Mouse (Mus musculus) C2C12 (cell line): ENCODE results near the gene Grip1. TPM values are rescaled to one million over a fixed set of nuclear protein-coding genes. Genes with fewer than 3 reads are reported as not detected.

Source experiments
- H3K27me3 ChIP-seq: one replicate; pipeline ENCODE4 v1.6.1; 2011; ENCODE audit not compliant: control insufficient read depth, insufficient read depth, insufficient read length
- H3K36me3 ChIP-seq: one replicate; pipeline ENCODE4 v1.6.1; 2011; ENCODE audit not compliant: control insufficient read depth, insufficient read depth
- H3K4me3 ChIP-seq: one replicate; pipeline ENCODE4 v1.5.1; 2011; ENCODE audit warnings: mild to moderate bottlenecking, control low read depth; ENCODE audit not compliant: poor library complexity, insufficient read depth, severe bottlenecking
- H3K79me2 ChIP-seq: one replicate; pipeline ENCODE4 v1.6.1; 2011; ENCODE audit not compliant: control insufficient read depth, insufficient read depth
- H3K79me3 ChIP-seq: one replicate; pipeline ENCODE4 v1.6.1; 2011; ENCODE audit warnings: low read depth, control low read depth
- H3ac ChIP-seq: one replicate; pipeline ENCODE3; 2011; ENCODE audit warnings: low read depth; ENCODE audit not compliant: control insufficient read depth, insufficient read length
- CEBPB ChIP-seq: IDR thresholded peaks from one replicate; pipeline ENCODE4 v1.6.1; 2011; ENCODE audit warnings: low read depth, mild to moderate bottlenecking, control low read depth, moderate library complexity
- CTCF ChIP-seq: IDR thresholded peaks from one replicate; pipeline ENCODE4 v1.5.1; 2011; ENCODE audit not compliant: control insufficient read depth, insufficient read depth, insufficient read length
- FOSL1 ChIP-seq: IDR thresholded peaks from one replicate; pipeline ENCODE4 v1.8.0; 2011; ENCODE audit warnings: mild to moderate bottlenecking, low read length; ENCODE audit not compliant: poor library complexity, insufficient read depth, severe bottlenecking
- MAX ChIP-seq: IDR thresholded peaks from one replicate; pipeline ENCODE4 v1.6.1; 2011; ENCODE audit warnings: mild to moderate bottlenecking, control low read depth
- MYOD1 ChIP-seq: IDR thresholded peaks from one replicate; pipeline ENCODE4 v1.6.1; 2011; ENCODE audit warnings: low read depth; ENCODE audit not compliant: control insufficient read depth, insufficient read length
- MYOG ChIP-seq: IDR thresholded peaks from one replicate; pipeline ENCODE4 v1.6.1; 2011; ENCODE audit not compliant: control insufficient read depth, insufficient read length; ENCODE audit errors: extremely low read depth
- USF1 ChIP-seq: IDR thresholded peaks from one replicate; pipeline ENCODE4 v1.6.1; 2011; ENCODE audit warnings: low read depth, mild to moderate bottlenecking, control low read depth, moderate library complexity
- polyA plus RNA-seq: library from polyadenylated mRNA; unstranded; fragments of >200 nt; fragmentation: generic; extraction: Trizol; gene quantifications from one replicate; pipeline ENCODE4 v1.2.1, GENCODE M21; 2012; ENCODE audit warnings: missing spikeins

The Grip1 gene
- polyA plus RNA-seq, 1 experiment = 0.02 TPM

GRCm38 (mm10) chr10:120077850-120078249, 624.2 kb downstream of the Grip1 start:
- Histone ChIP-seq H3K79me2 (no peaks in the 10 kb centered on the region), H3ac (no peak overlapping the region), H3K27me3 (no peaks in the 10 kb centered on the region), H3K4me3 (no peak overlapping the region), H3K79me3 (no peaks in the 10 kb centered on the region), H3K36me3 (no peaks in the 10 kb centered on the region)
- TF ChIP-seq MYOG (no peak), FOSL1 (no peak), CTCF (no peak), USF1 (no peak), MAX (no peak), MYOD1 (no peak), CEBPB (no peak)

- Histone ChIP-seq H3K79me2 (no peaks in the 10 kb centered on the region), H3K4me3 (no peak overlapping the region), H3ac (no peak overlapping the region), H3K79me3 (no peaks in the 10 kb centered on the region), H3K36me3 (peaks cover 55% of the 10 kb centered on the region), H3K27me3 (no peaks in the 10 kb centered on the region)
- no peak for TF ChIP-seq CTCF
- TF ChIP-seq MYOD1 = no peak
- no peak for TF ChIP-seq CEBPB
- TF ChIP-seq MYOG = no peak
- no peak for TF ChIP-seq FOSL1
- TF ChIP-seq MAX = no peak
- no peak for TF ChIP-seq USF1
Observed at GRCm38 (mm10) chr10:120092548-120092947, 638.9 kb downstream of the Grip1 start.

GRCm38 (mm10) chr10:120095136-120095535, 641.5 kb downstream of the Grip1 start:
- Histone ChIP-seq H3K27me3 (no peaks in the 10 kb centered on the region), H3K4me3 (no peak overlapping the region), H3K79me3 (no peaks in the 10 kb centered on the region), H3K79me2 (no peaks in the 10 kb centered on the region), H3K36me3 (peaks cover 52% of the 10 kb centered on the region), H3ac (no peak overlapping the region)
- TF ChIP-seq MYOD1 (no peak), CEBPB (no peak), MAX (no peak), USF1 (no peak), FOSL1 (no peak), CTCF (no peak), MYOG (no peak)

GRCm38 (mm10) chr10:120095716-120096115, 642.1 kb downstream of the Grip1 start:
- Histone ChIP-seq H3K79me2 (no peaks in the 10 kb centered on the region), H3K79me3 (no peaks in the 10 kb centered on the region), H3ac (no peak overlapping the region), H3K27me3 (no peaks in the 10 kb centered on the region), H3K36me3 (peaks cover 58% of the 10 kb centered on the region), H3K4me3 (no peak overlapping the region)
- TF ChIP-seq USF1 (no peak), MYOG (no peak), MAX (no peak)

GRCm38 (mm10) chr10:120097564-120097963, 643.9 kb downstream of the Grip1 start:
- H3K4me3 ChIP-seq = no peak overlapping the region
- TF ChIP-seq FOSL1 (no peak), MAX (no peak), CEBPB (no peak), MYOG (no peak), USF1 (no peak), MYOD1 (no peak), CTCF (no peak)

GRCm38 (mm10) chr10:120100806-120101205, 647.2 kb downstream of the Grip1 start:
- Histone ChIP-seq H3K27me3 (no peaks in the 10 kb centered on the region), H3ac (no peak overlapping the region), H3K79me2 (no peaks in the 10 kb centered on the region), H3K79me3 (no peaks in the 10 kb centered on the region), H3K4me3 (no peak overlapping the region), H3K36me3 (peaks cover 77% of the 10 kb centered on the region)
- TF ChIP-seq CEBPB = no peak
- no peak for TF ChIP-seq FOSL1
- TF ChIP-seq CTCF = no peak
- TF ChIP-seq MYOD1 = no peak
- no peak for TF ChIP-seq MAX
- no peak for TF ChIP-seq USF1
- TF ChIP-seq MYOG = no peak

More at GRCm38 (mm10) chr10:120097564-120097963, 643.9 kb downstream of the Grip1 start:
- Histone ChIP-seq H3K36me3 (peaks cover 63% of the 10 kb centered on the region), H3ac (no peak overlapping the region), H3K79me2 (no peaks in the 10 kb centered on the region), H3K79me3 (no peaks in the 10 kb centered on the region), H3K27me3 (no peaks in the 10 kb centered on the region)
